Mouse (Mus musculus) large intestine, adult 2 months (tissue): ENCODE measurements around the gene Zfp184. TPM values are rescaled to one million over a fixed set of nuclear protein-coding genes. Genes with fewer than 3 reads are reported as not detected.

Source experiments
- DNase-seq: peaks from one replicate; pipeline ENCODE4 v3.0.0-alpha.2; 2012; ENCODE audit warnings: low read depth, low spot score
- WGBS: fragments of 180-500 bp; shearing (Covaris S2); methylation state at CpG from one replicate; pipeline ENCODE4 v1.1.7; 2018; 5-methylcytosine and 5-hydroxymethylcytosine counted together
- polyA plus RNA-seq: library from polyadenylated mRNA; depleted of rRNA; stranded (reverse); fragments of >200 nt; gene quantifications from 2 replicates; pipeline ENCODE4 v1.2.3, GENCODE M21; 2012

Zfp184 gene
- polyA plus RNA-seq, 1 experiment, result 0.10 TPM

- WGBS, result 3% methylated on average over 58 of the region's 58 CpGs
Measured at GRCm38 (mm10) chr13:21980981-21981802, 36.3 kb downstream of the Zfp184 start, which contains the start of gene Pom121l2. Gene Pom121l2, plus strand, starts transcription at chr13:21981194.

GRCm38 (mm10) chr13:21981803-21982193 is 36.9 kb downstream of the Zfp184 start:
- DNase-seq, result no peak
- WGBS, result 30% methylated on average over 17 of the region's 17 CpGs

More at GRCm38 (mm10) chr13:21980981-21981802, 36.3 kb downstream of the Zfp184 start, which contains the start of gene Pom121l2:
- DNase-seq, result no peak

- DNase-seq, result no peak
- WGBS, result 78% methylated on average over 2 of the region's 2 CpGs
Measured at GRCm38 (mm10) chr13:21984486-21984885, 39.6 kb downstream of the Zfp184 start.

- no peak for DNase-seq
- 89% methylated on average over 5 of the region's 5 CpGs for WGBS
Measured at GRCm38 (mm10) chr13:21992550-21992949, 47.7 kb downstream of the Zfp184 start.

GRCm38 (mm10) chr13:21993957-21994738 is 49.3 kb downstream of the Zfp184 start:
- no peak for DNase-seq
- WGBS, result 9% methylated on average over 22 of the region's 22 CpGs

- 8% methylated on average over 8 of the region's 8 CpGs for WGBS
- DNase-seq, result no peak
Measured at GRCm38 (mm10) chr13:21994896-21995295, 50.0 kb downstream of the Zfp184 start.

- no peak for DNase-seq
Measured at GRCm38 (mm10) chr13:21995331-21995914, 50.5 kb downstream of the Zfp184 start.

GRCm38 (mm10) chr13:21996101-21996839 is 51.4 kb downstream of the Zfp184 start:
- WGBS, result 8% methylated on average over 12 of the region's 12 CpGs
- no peak for DNase-seq

More at GRCm38 (mm10) chr13:21995331-21995914, 50.5 kb downstream of the Zfp184 start:
- 3% methylated on average over 21 of the region's 21 CpGs for WGBS

- no peak for DNase-seq
- 8% methylated on average over 13 of the region's 13 CpGs for WGBS
Measured at GRCm38 (mm10) chr13:21996840-21997185, 51.9 kb downstream of the Zfp184 start.

- DNase-seq, result no peak
- 11% methylated on average over 21 of the region's 21 CpGs for WGBS
Measured at GRCm38 (mm10) chr13:21997201-21997820, 52.4 kb downstream of the Zfp184 start.

GRCm38 (mm10) chr13:21997821-21998220 is 52.9 kb downstream of the Zfp184 start:
- 17% methylated on average over 4 of the region's 4 CpGs for WGBS
- DNase-seq, result no peak

- DNase-seq, result no peak
- 40% methylated on average over 3 of the region's 3 CpGs for WGBS
Measured at GRCm38 (mm10) chr13:21998412-21998811, 53.5 kb downstream of the Zfp184 start.

GRCm38 (mm10) chr13:21999147-21999546 is 54.3 kb downstream of the Zfp184 start:
- no peak for DNase-seq
- WGBS, result 52% methylated on average over 4 of the region's 4 CpGs

GRCm38 (mm10) chr13:22001346-22001745 is 56.5 kb downstream of the Zfp184 start:
- no peak for DNase-seq
- WGBS, result 64% methylated on average over 2 of the region's 2 CpGs

GRCm38 (mm10) chr13:22001823-22002222 is 56.9 kb downstream of the Zfp184 start:
- DNase-seq, result no peak
- 25% methylated on average over 5 of the region's 5 CpGs for WGBS

- no peak for DNase-seq
- under 1% methylated on average over 45 of the region's 45 CpGs for WGBS
Measured at GRCm38 (mm10) chr13:22005605-22006333, 60.9 kb downstream of the Zfp184 start.

- 1% methylated on average over 37 of the region's 38 CpGs for WGBS
- DNase-seq, result no peak
Measured at GRCm38 (mm10) chr13:22006334-22007120, 61.6 kb downstream of the Zfp184 start.

- DNase-seq, result no peak
- WGBS, result 13% methylated on average over 18 of the region's 18 CpGs
Measured at GRCm38 (mm10) chr13:22007121-22007510, 62.2 kb downstream of the Zfp184 start.
